Mouse (Mus musculus) forebrain, embryonic 14.5 days (tissue): ENCODE measurements around the gene Cklf. TPM values are rescaled to one million over a fixed set of nuclear protein-coding genes. Genes with fewer than 3 reads are reported as not detected.

ENCODE experiments used
- ATAC-seq: fragments of 200-750 bp; cut with Nextera tagmentation; 2 replicates; pipeline ENCODE4 v1.8.0; 2017; ENCODE audit warnings: mild to moderate bottlenecking, moderate library complexity
- DNase-seq: peaks from one replicate; pipeline ENCODE4 v3.0.0-alpha.2; 2015; ENCODE audit warnings: low spot score
- H3K27ac ChIP-seq: fragments of 300-500 bp; sonication (generic); 2 replicates; pipeline ENCODE4 v1.5.1; 2014; ENCODE audit warnings: low read depth, mild to moderate bottlenecking, control low read depth, low read length, moderate library complexity
- H3K27me3 ChIP-seq: fragments of 300-500 bp; sonication (generic); replicated peaks from 2 replicates; pipeline ENCODE4 v1.6.1; 2014; ENCODE audit warnings: low read length, control low read depth, mixed read lengths; ENCODE audit not compliant: control insufficient read depth, insufficient read depth
- H3K36me3 ChIP-seq: fragments of 300-500 bp; sonication (generic); 2 replicates; pipeline ENCODE4 v1.6.1; 2014; ENCODE audit warnings: low read length, control low read depth; ENCODE audit not compliant: control insufficient read depth, insufficient read depth
- H3K4me1 ChIP-seq: fragments of 300-500 bp; sonication (generic); 2 replicates; pipeline ENCODE4 v1.6.1; 2014; ENCODE audit warnings: antibody characterized with exemption, low read length, control low read depth; ENCODE audit not compliant: control insufficient read depth, insufficient read depth
- H3K4me2 ChIP-seq: fragments of 300-500 bp; sonication (generic); 2 replicates; pipeline ENCODE4 v1.6.1; 2014; ENCODE audit warnings: mild to moderate bottlenecking, control low read depth, low read length
- H3K4me3 ChIP-seq: fragments of 300-500 bp; sonication (generic); 2 replicates; pipeline ENCODE4 v1.5.1; 2014; ENCODE audit warnings: low read depth, low read length, control low read depth
- H3K9ac ChIP-seq: fragments of 300-500 bp; sonication (generic); 2 replicates; pipeline ENCODE4 v1.6.1; 2014; ENCODE audit warnings: mild to moderate bottlenecking, low read length, control low read depth, moderate library complexity
- H3K9me3 ChIP-seq: fragments of 300-500 bp; sonication (generic); replicated peaks from 2 replicates; pipeline ENCODE4 v1.6.1; 2016; ENCODE audit warnings: low read length, control low read depth, mixed read lengths; ENCODE audit not compliant: control insufficient read depth
- WGBS: fragments of 180-500 bp; shearing (Covaris S2); extraction: QIAGEN DNeasy Blood & Tissue Kit; methylation state at CpG from one replicate; pipeline ENCODE4 v1.1.7; 2014; 5-methylcytosine and 5-hydroxymethylcytosine counted together
- polyA plus RNA-seq: library from polyadenylated mRNA; unstranded; fragments of >200 nt; fragmentation: Nextera tagmentation; extraction: Ambion mirVana; gene quantifications from 2 replicates; pipeline ENCODE4 v1.2.1, GENCODE M21; 2014

Gene Cklf
- polyA plus RNA-seq = 22.2 and 26.8 TPM in 2 replicates

DNA sequence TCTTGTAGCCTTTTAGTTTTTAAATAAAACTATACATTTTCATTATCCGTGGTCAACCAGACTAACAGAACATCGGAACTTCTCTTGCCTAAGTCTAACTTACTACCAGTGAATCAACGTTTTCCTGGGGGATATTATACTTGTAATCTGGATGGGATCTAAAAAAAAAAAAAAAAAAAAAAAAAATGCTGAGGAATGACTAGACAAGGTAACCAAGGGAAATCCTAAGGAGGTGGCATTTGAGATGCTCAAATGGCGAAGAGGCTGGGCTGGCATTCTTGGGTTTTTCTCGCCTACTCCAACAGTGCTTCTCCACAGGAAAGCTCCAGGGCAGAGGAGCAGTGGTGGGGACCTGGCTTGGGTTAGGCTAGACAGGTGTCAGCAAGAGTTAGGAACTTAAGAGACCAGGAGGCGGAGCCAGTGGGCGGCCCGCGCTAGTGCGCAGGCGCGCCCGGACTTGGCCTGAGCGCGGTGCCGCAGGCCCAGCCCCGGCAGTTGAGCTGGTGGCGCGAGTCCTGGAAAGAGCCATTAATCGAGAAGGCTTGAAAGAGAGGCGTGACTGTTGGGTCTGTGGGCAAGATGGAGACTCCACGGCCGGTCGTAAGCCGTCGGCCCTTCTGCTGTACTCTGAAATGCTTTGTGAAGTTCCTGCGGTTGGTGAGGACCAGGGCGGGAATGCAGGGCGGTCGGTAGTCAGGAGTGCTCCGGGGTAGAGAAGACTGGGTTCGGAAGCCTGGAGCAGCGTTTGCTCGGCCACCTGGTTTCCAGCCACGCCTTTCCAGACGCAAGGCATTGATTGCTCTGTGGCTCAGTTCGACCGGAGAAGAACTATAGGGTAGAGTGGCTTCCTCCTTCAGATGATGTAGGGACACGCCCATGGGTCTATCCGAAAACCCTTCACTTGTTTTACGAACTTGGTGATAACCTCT is at the start of gene Cklf:
Gene Cklf, plus strand, starts transcription at position 423 of the 929 bp plus-strand sequence.
- H3K4me2 ChIP-seq = peak within 1 kb of the TSS; percentile 78
- peak within 1 kb of the TSS; percentile 71 for H3K9ac ChIP-seq
- H3K27me3 ChIP-seq = no peaks in the 10 kb centered on the region
- H3K36me3 ChIP-seq = no peaks in the 10 kb centered on the region
- 4% methylated on average over 41 of the region's 41 CpGs for WGBS
- H3K27ac ChIP-seq = peak within 1 kb of the TSS; percentile 55; the same call in 1 of the 2 replicates
- H3K4me3 ChIP-seq = peak within 1 kb of the TSS; percentile 62
- ATAC-seq (peak; percentile 85), DNase-seq (peak; percentile 93)
- peaks cover 11% of the 10 kb centered on the region for H3K4me1 ChIP-seq
- no peaks in the 10 kb centered on the region for H3K9me3 ChIP-seq

DNA sequence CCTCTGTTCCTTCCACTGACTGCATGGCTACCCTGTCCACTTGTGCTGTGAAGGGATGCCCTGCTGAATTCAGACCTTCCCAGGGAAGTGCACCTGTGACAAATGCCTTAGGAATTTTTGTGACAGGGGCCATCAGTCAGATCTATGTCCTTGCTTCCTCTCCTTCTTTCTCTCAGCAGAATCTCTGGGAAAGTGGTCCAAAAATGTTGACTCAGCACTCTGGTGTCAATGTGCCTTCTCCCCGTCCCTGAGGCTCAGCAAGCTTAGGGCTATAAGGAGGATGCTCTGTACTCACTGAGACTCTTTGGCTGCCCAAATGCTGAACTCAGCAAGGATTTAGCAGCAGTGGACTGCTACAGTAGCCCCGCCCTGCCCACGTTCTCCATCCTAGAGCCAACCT is 49.0 kb upstream of the Cklf start:
- ATAC-seq = no peak
- Histone ChIP-seq H3K27ac (no peak overlapping the region), H3K27me3 (no peaks in the 10 kb centered on the region), H3K9me3 (no peaks in the 10 kb centered on the region), H3K4me1 (no peaks in the 10 kb centered on the region), H3K9ac (no peak overlapping the region), H3K4me3 (no peak overlapping the region), H3K36me3 (no peaks in the 10 kb centered on the region), H3K4me2 (no peak overlapping the region)
- WGBS = 87% methylated on average over 3 of the region's 3 CpGs
- no peak for DNase-seq

DNA sequence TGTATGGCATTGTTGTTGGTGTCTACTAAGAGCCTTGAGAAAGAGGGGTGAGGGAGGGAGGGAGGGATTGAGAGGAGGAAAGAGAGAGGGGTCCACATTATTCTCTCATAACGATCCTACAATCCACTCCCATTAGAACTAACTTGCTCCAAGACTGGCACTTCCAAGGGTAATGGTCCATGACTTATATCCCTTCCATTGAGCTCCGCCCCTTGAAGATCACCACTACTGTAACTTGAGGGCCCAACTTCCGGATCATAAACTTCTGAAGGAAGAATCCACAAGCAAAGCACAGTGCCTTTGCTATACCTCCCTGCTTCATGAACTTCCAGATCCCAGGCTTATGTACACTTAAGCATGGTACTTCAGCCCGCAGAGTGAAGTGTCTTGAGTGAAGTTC is 48.3 kb upstream of the Cklf start:
- DNase-seq = no peak
- Histone ChIP-seq H3K4me1 (no peaks in the 10 kb centered on the region), H3K4me3 (no peak overlapping the region), H3K9ac (no peak overlapping the region), H3K36me3 (no peaks in the 10 kb centered on the region), H3K4me2 (no peak overlapping the region), H3K27me3 (no peaks in the 10 kb centered on the region), H3K9me3 (no peaks in the 10 kb centered on the region), H3K27ac (no peak overlapping the region)
- no peak for ATAC-seq
- 88% methylated on average over 4 of the region's 4 CpGs for WGBS

DNA sequence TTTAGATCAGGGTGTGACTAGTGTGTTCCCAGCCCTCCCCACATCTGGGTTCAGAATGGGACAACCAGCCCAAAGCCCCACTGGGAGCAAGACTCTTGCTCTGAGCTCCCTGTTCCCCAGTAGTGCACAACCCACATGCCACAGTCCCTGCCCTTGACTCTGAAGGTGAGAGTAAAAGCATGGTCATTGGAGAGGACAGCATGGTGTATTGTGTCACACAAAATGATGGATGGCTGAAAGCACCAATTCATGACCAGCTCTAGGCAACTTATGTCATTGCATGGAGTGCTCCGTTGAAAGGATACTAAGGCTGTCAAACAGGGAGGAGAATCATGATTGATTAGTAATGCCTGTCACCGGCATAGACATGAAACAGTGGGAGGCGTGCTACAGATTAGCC is 45.4 kb upstream of the Cklf start:
- no peaks in the 10 kb centered on the region for H3K36me3 ChIP-seq
- WGBS = 80% methylated on average over 3 of the region's 3 CpGs
- ATAC-seq = no peak

DNA sequence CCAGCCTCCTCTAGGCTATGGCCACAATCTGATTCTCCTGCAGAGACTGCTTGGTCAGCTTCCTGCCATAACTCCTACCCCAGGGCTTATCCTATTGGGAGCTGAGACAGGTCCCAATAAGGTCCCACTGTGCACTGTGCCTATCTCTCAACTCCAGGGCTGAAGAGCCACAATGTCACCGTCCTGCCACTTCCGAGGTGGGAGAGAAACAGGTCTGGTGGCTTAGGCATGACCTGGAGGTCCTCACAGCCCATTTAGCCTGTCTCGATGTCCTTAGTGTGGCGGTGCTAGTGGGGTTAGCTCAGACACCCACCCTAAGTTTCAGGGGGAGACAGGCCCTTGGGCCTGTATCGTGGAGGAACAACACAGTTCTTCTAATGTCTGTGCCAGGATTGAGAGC is 33.1 kb upstream of the Cklf start:
- ATAC-seq = no peak

More for the DNA sequence above, 45.4 kb upstream of the Cklf start:
- Histone ChIP-seq H3K9ac (no peak overlapping the region), H3K9me3 (no peaks in the 10 kb centered on the region), H3K4me3 (no peak overlapping the region), H3K4me2 (no peak overlapping the region), H3K27me3 (no peaks in the 10 kb centered on the region), H3K4me1 (no peaks in the 10 kb centered on the region), H3K27ac (no peak overlapping the region)
- DNase-seq = no peak

DNA sequence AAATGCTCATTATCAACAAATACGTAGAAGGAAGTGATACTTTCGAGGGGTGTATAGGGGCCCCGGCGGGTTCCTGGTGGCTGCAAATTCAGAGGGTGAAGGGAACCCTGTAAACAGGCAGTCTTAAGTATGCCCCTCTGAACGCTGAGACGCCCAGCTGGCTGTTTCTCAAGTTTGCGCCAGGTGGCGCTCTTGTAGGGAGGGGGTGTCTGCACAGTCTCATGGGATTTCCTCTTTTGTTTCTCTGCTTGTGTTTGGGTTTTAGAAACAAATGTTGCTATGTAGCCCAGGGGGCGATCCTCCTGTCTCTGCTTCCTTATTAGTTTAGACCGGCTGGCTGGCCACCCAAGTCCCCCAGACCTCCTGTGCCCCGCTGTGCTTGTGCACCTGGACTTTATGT is 31.6 kb upstream of the Cklf start:
- H3K27me3 ChIP-seq = no peaks in the 10 kb centered on the region
- WGBS = 19% methylated on average over 11 of the region's 11 CpGs
- H3K27ac ChIP-seq = no peak overlapping the region
- no peaks in the 10 kb centered on the region for H3K9me3 ChIP-seq
- no peak overlapping the region for H3K4me2 ChIP-seq
- peak; percentile 54; the same call in 1 of the 2 replicates for ATAC-seq
- no peaks in the 10 kb centered on the region for H3K4me1 ChIP-seq
- H3K9ac ChIP-seq = no peak overlapping the region
- DNase-seq = peak; percentile 58
- H3K4me3 ChIP-seq = no peak overlapping the region
- peaks cover 3% of the 10 kb centered on the region; the same call in 1 of the 2 replicates for H3K36me3 ChIP-seq

More for the DNA sequence above, 33.1 kb upstream of the Cklf start:
- Histone ChIP-seq H3K27ac (no peak overlapping the region), H3K9ac (no peak overlapping the region), H3K4me1 (no peaks in the 10 kb centered on the region), H3K36me3 (no peaks in the 10 kb centered on the region), H3K9me3 (no peaks in the 10 kb centered on the region), H3K4me3 (no peak overlapping the region), H3K4me2 (no peak overlapping the region), H3K27me3 (no peaks in the 10 kb centered on the region)
- DNase-seq = no peak
- WGBS = 96% methylated on average over 5 of the region's 5 CpGs

DNA sequence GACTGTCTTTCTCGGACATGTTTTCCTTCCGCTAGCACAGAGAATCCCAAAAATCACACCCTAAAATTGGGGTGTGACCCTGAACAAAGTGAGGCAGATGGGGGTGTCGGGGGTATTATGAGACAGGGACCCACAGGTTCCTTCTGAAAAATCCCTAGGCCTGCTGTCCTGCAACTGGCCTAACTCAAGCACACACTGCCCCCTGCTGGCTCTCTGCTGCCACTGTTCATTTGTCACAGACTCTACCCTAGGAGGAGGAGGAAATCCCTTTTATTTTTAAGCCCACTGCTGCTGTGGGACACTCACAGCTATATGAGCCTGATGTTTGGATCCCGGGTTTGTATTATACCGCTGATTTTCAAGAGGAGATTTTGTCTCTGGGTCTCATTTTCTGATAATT is 30.9 kb upstream of the Cklf start:
- H3K4me3 ChIP-seq = no peak overlapping the region
- WGBS = 45% methylated on average over 5 of the region's 5 CpGs

DNA sequence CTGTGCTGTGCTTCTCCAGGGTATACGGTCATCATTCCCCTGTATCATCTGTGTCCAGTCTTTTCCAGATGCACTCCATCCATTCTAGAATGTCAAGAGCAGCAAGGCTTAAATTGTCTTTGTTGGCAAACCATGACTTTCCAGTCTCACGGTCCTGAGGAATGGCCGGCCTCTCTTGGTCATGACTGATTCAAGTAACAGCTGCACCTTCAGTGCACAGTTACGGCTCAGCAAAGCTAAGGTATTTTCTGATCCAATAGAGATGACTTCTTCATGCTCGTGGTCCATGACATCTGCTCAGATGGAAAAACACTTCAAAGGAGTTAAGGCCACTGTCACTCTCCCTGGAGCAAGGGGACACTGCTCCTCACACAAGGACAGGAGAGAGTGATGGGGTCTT is 23.6 kb upstream of the Cklf start:
- H3K9ac ChIP-seq = no peak overlapping the region
- no peaks in the 10 kb centered on the region; the same call in 1 of the 2 replicates for H3K9me3 ChIP-seq
- WGBS = 96% methylated on average over 5 of the region's 5 CpGs
- H3K4me2 ChIP-seq = no peak overlapping the region
- H3K36me3 ChIP-seq = peaks cover 78% of the 10 kb centered on the region
- DNase-seq (no peak), ATAC-seq (no peak)
- H3K4me3 ChIP-seq = no peak overlapping the region
- H3K27me3 ChIP-seq = no peaks in the 10 kb centered on the region
- no peaks in the 10 kb centered on the region for H3K4me1 ChIP-seq
- H3K27ac ChIP-seq = no peak overlapping the region

More for the DNA sequence above, 30.9 kb upstream of the Cklf start:
- Histone ChIP-seq H3K9me3 (no peaks in the 10 kb centered on the region; the same call in 1 of the 2 replicates), H3K4me1 (no peaks in the 10 kb centered on the region), H3K4me2 (no peak overlapping the region), H3K27ac (no peak overlapping the region), H3K27me3 (no peaks in the 10 kb centered on the region), H3K9ac (no peak overlapping the region), H3K36me3 (peaks cover 8% of the 10 kb centered on the region; the same call in 1 of the 2 replicates)
- peak; percentile 76 for DNase-seq
- peak; percentile 83 for ATAC-seq

DNA sequence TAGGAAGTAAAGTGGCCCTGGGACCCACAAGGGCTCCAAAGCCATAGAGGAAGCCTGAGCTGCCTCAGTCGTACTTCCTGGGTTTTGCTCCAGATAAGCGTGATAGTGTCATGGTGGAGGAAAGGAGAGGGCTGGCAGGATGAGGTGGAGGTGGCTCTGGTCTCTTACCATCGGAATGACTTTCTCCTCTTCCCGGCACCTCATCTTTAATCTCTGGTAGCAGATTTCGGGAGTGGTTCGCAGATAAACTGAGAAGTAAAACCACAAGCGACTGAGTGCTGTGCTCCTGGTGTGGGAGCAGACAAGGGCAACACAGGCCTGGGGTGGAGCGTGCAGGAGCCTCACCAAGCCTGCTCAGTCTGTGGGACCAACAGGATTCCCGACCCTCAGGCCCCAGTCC is 20.3 kb upstream of the Cklf start:
- Histone ChIP-seq H3K9ac (no peak overlapping the region), H3K27ac (no peak overlapping the region), H3K4me1 (no peaks in the 10 kb centered on the region), H3K9me3 (no peaks in the 10 kb centered on the region), H3K36me3 (peaks cover 95% of the 10 kb centered on the region), H3K27me3 (no peaks in the 10 kb centered on the region), H3K4me3 (no peak overlapping the region), H3K4me2 (no peak overlapping the region)
- no peak for ATAC-seq
- DNase-seq = no peak
- WGBS = 97% methylated on average over 9 of the region's 9 CpGs
